Mouse (Mus musculus): ENCODE data around the gene Cacna2d3.

DNA sequence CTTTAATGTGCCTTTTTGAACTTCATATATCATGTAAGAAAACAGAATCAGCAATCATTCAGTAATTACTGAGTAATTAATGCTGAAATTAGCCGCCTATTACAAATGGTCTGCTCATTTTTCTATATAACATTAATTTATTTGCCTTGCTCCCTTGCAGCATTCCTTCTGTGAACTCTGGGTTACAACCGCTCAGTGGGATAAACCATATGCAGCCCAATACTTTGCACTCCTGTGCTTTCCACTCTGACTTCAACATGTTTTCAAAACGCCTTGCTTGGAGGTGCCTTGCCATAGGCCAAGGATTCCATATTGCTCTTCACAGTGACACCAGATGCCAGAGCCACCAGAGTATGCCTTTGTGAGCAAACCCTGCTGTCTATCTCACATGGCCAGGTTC lies 546.9 kb downstream of the Cacna2d3 start:
- TF ChIP-seq ZNF384 (IDR thresholded peaks at IDR 0.05; ENCODE audit: low read depth, low read length) (no peak), ZC3H11A (IDR thresholded peaks at IDR 0.05; ENCODE audit: borderline replicate concordance, low read depth, low read length) (no peak), MAFK (IDR thresholded peaks at IDR 0.05; ENCODE audit: insufficient read depth, low read depth, low read length) (no peak), HCFC1 (IDR thresholded peaks at IDR 0.05; ENCODE audit: borderline replicate concordance, insufficient read depth, low read length) (no peak)

Measured in ES-E14 (cell line).